Mouse (Mus musculus): Measurements from ENCODE around the gene Slc22a27. TPM values are rescaled to one million over a fixed set of nuclear protein-coding genes. Genes with fewer than 3 reads are reported as not detected.

Gene Slc22a27
- polyA plus RNA-seq (2021; fragmentation: Nextera tagmentation): not detected in 2 replicates
- long read RNA-seq, experiment 1: 0 reads
- long read RNA-seq, experiment 2: 0 reads

DNA sequence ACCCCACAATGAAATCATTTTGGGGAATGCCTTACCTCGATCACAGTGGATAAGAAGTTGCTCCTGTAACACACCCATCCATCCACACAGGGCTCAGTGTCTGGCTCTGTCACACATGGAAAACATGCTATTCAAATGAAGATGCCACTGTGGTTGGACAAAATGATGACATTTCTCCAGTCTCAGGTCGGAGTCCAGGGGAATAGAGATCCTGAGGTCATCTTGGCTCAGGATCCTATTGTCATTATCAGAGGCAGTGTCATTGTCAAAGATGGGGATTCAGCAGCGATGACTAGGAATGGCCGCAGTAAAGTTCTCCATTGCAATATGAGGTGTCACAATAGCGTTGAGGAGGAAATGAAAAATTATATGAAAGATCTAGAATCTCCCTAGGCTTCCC, at the start of gene Slc22a27:
Slc22a27 (minus strand) TSS at position 101 of the 400 bp plus-strand sequence.

Other genes with a start within 250 kb of the Slc22a27 start
- gene Slc22a26, start 163.4 kb downstream of the Slc22a27 start, polyA plus RNA-seq (2021; fragmentation: Nextera tagmentation): not detected in 2 replicates
- not detected in 2 replicates for gene Slc22a28, start 166.0 kb upstream of the Slc22a27 start, polyA plus RNA-seq (2021; fragmentation: Nextera tagmentation)